Mouse (Mus musculus) bone marrow, adult 2 months (tissue): ENCODE measurements around the gene Slc25a3.

Experiments
- CTCF ChIP-seq: fragments of 200-500 bp; IDR thresholded peaks from 2 replicates; pipeline ENCODE4 v1.5.1; 2011; ENCODE audit warnings: low read length, control low read depth; ENCODE audit not compliant: control insufficient read depth, insufficient read depth
- POLR2A ChIP-seq: fragments of 200-500 bp; IDR thresholded peaks from 2 replicates; pipeline ENCODE4 v1.6.1; 2011; ENCODE audit warnings: low read depth, mild to moderate bottlenecking, control low read depth, low read length, borderline replicate concordance; ENCODE audit not compliant: control insufficient read depth

DNA sequence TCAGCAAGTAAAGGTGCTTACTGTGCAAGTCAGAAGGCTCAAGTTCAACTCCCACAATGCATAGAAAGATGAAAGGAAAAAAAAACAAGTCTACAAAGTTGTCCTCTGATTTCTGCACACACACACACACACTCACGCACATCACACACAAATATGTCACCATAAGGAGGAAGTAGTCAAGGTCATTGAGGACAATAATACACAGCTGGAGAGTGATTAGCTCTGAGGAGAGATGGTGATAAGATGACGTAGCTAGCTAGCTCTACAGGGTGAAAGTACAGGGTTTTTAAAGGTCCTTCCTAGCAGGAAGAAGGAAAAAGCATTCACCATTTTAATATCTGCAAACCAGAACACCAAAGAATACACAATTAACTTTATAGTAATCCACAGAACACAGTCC, 3.5 kb upstream of the Slc25a3 start:
- no peak for TF ChIP-seq POLR2A
- TF ChIP-seq CTCF = no peak
